10 mouse cellular contexts compared by ENCODE assay signal in the genomic region with DNA sequence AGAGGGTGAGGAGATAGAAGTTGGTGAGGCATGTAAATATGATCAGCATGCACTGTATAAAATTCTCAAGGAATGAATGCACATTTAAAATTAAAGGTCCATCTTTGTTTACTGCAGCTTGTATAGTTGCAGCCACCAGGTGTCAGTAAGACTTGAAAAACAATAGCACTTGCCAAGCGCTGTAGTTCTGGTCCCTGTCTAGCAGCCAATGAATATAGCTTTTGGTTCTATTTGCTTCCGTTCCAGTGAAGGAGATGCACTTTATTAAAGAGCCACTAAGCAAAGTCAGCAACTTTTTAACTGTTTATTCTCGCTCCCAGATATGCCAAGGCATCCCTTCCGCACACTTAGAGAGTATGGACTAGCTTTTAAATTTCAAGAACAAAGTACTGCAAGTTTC.
DNase-seq lines count a peak whose midpoint lies in the region; ATAC-seq and TF ChIP-seq lines count a peak whose summit lies in the region.
"Had no signal": no experiment of that assay in that cellular context is flagged by ENCODE, and none has a peak within 500 bp of the region (broad histone marks: within the 10 kb centered on the region; RNA-seq: fewer than 3 reads in every experiment).

No protein-coding gene starts in this region.

- TF ChIP-seq CTCF in left cerebral cortex, adult 2 months (IDR thresholded peaks at IDR 0.05), result peak; percentile 46
- peak in 1 of 3 experiments; percentile 44; a peak in 2 of 6 replicates for TF ChIP-seq CTCF in MEL (IDR thresholded peaks at IDR 0.05 in 2 of 3, conservative IDR thresholded peaks at IDR 0.05 in 1 of 3; ENCODE audit: control insufficient read depth in 1 of 3, insufficient read depth in 1 of 3, low read depth in 2 of 3, low read length in 3 of 3, poor library complexity in 1 of 3, severe bottlenecking in 1 of 3)

- WGBS in forebrain, embryonic 13.5 days, result 63% methylated on average over 4 of the region's 4 CpGs
- 74% methylated on average over 4 of the region's 4 CpGs for WGBS in forebrain, embryonic 12.5 days

- H3K36me3 ChIP-seq in forebrain, embryonic 13.5 days (ENCODE audit: poor library complexity, severe bottlenecking), result no peaks in the 10 kb centered on the region
- no peaks in the 10 kb centered on the region for H3K36me3 ChIP-seq in forebrain, embryonic 12.5 days (replicated peaks)
- no peaks in the 10 kb centered on the region for H3K36me3 ChIP-seq in MEL (ENCODE audit: control insufficient read depth in 1 of 2, insufficient read depth in 2 of 2, low read length in 2 of 2)
- H3K36me3 ChIP-seq: forebrain, embryonic 15.5 days had no signal

- intact Hi-C loops in left cerebral cortex, adult 2 months (cut with DNase I), result no loop called here
- intact Hi-C loops in left cerebral cortex, postnatal 10 days (cut with DNase I), result no loop called here

- H3K79me2 ChIP-seq in MEL (ENCODE audit: control insufficient read depth, insufficient read depth, low read length, poor library complexity), result no peaks in the 10 kb centered on the region

- TF ChIP-seq RAD21 in MEL (IDR thresholded peaks at IDR 0.05; ENCODE audit: low read depth, low read length), result peak; percentile 48

- no peaks in the 10 kb centered on the region for H3K4me1 ChIP-seq in forebrain, embryonic 13.5 days
- H3K4me1 ChIP-seq in forebrain, embryonic 12.5 days, result no peaks in the 10 kb centered on the region
- H3K4me1 ChIP-seq in MEL (ENCODE audit: control insufficient read depth in 1 of 2, insufficient read depth in 2 of 2, low read length in 2 of 2), result no peaks in the 10 kb centered on the region
- H3K4me1 ChIP-seq: forebrain, embryonic 15.5 days had no signal

- no peak for DNase-seq in left cerebral cortex, adult 2 months (ENCODE audit: extremely low spot score in 1 of 2, low spot score in 2 of 2)
- no peak for DNase-seq in left cerebral cortex, postnatal 10 days (ENCODE audit: extremely low spot score in 1 of 2, low spot score in 2 of 2)
- DNase-seq in MEL (ENCODE audit: low read depth, low spot score), result peak; percentile 21
- DNase-seq in thymus, postnatal 36 days, result no peak
- no peak for DNase-seq in adrenal gland, adult 2 months
- DNase-seq: lung, adult 2 months had no signal

- no peaks in the 10 kb centered on the region for H3K27me3 ChIP-seq in forebrain, embryonic 13.5 days
- no peaks in the 10 kb centered on the region for H3K27me3 ChIP-seq in forebrain, embryonic 12.5 days
- no peaks in the 10 kb centered on the region for H3K27me3 ChIP-seq in MEL (ENCODE audit: control insufficient read depth in 1 of 2, insufficient read depth in 2 of 2, low read length in 2 of 2)
- H3K27me3 ChIP-seq: forebrain, embryonic 15.5 days had no signal

- no peak overlapping the region for H3K27ac ChIP-seq in forebrain, embryonic 13.5 days
- no peak overlapping the region for H3K27ac ChIP-seq in forebrain, embryonic 12.5 days
- H3K27ac ChIP-seq in left cerebral cortex, adult 2 months, result no peak overlapping the region
- H3K27ac ChIP-seq in MEL (ENCODE audit: control insufficient read depth, low read depth, low read length), result no peak overlapping the region
- H3K27ac ChIP-seq: forebrain, embryonic 15.5 days had no signal

- H3K4me2 ChIP-seq in forebrain, embryonic 13.5 days, result no peak overlapping the region
- H3K4me2 ChIP-seq in forebrain, embryonic 12.5 days, result no peak overlapping the region
- H3K4me2 ChIP-seq: forebrain, embryonic 15.5 days had no signal

- H3K4me3 ChIP-seq in forebrain, embryonic 13.5 days, result no peak overlapping the region
- H3K4me3 ChIP-seq in forebrain, embryonic 12.5 days (replicated peaks), result no peak overlapping the region
- H3K4me3 ChIP-seq in left cerebral cortex, adult 2 months, result no peak overlapping the region
- no peak overlapping the region for H3K4me3 ChIP-seq in MEL (ENCODE audit: control insufficient read depth in 1 of 2, insufficient read depth in 1 of 2, low read depth in 2 of 2, low read length in 2 of 2)
- H3K4me3 ChIP-seq: forebrain, embryonic 15.5 days had no signal

- no peak for TF ChIP-seq POLR2A in MEL (IDR thresholded peaks at IDR 0.05; ENCODE audit: control insufficient read depth in 1 of 2, insufficient read depth in 1 of 2, low read depth in 1 of 2, low read length in 2 of 2, poor library complexity in 1 of 2)

- no peak for TF ChIP-seq EP300 in MEL (IDR thresholded peaks at IDR 0.05; ENCODE audit: low read depth in 1 of 2, low read length in 2 of 2)

- no peaks in the 10 kb centered on the region for H3K9me3 ChIP-seq in forebrain, embryonic 13.5 days (replicated peaks)
- no peaks in the 10 kb centered on the region for H3K9me3 ChIP-seq in forebrain, embryonic 12.5 days
- H3K9me3 ChIP-seq in MEL (replicated peaks; ENCODE audit: insufficient read depth, low read length), result no peaks in the 10 kb centered on the region
- H3K9me3 ChIP-seq: forebrain, embryonic 15.5 days had no signal

- 0 out of 2 replicates have a peak, but pooled peaks have one; percentile 30 for ATAC-seq in forebrain, embryonic 13.5 days
- no peak for ATAC-seq in forebrain, embryonic 12.5 days (ENCODE audit: low FRiP score)
- peak; percentile 51; the same call in 1 of the 2 replicates for ATAC-seq in common myeloid progenitor, adult 5-6 weeks (replicated peaks; ENCODE audit: low read depth, poor library complexity, severe bottlenecking)
- ATAC-seq: forebrain, embryonic 15.5 days had no signal

- H3K9ac ChIP-seq in forebrain, embryonic 13.5 days, result no peak overlapping the region
- H3K9ac ChIP-seq in forebrain, embryonic 12.5 days, result no peak overlapping the region
- no peak overlapping the region for H3K9ac ChIP-seq in MEL (ENCODE audit: control insufficient read depth, low read depth, low read length, poor library complexity, severe bottlenecking)
- H3K9ac ChIP-seq: forebrain, embryonic 15.5 days had no signal

TF ChIP-seq in MEL, 35 proteins besides CTCF, POLR2A, EP300 and RAD21:
- TF ChIP-seq GATA1 (IDR thresholded peaks at IDR 0.05; ENCODE audit: low read depth, low read length) (no peak), SIN3A (IDR thresholded peaks at IDR 0.05; ENCODE audit: low read length) (no peak), SMC3 (IDR thresholded peaks at IDR 0.05; ENCODE audit: low read depth, low read length) (peak; percentile 62), ZC3H11A (IDR thresholded peaks at IDR 0.05; ENCODE audit: low read depth, low read length) (peak; percentile 45; the same call in 1 of the 2 replicates)
